Mouse (Mus musculus): Measurements from ENCODE around the gene Tiparp. TPM values are rescaled to one million over a fixed set of nuclear protein-coding genes. Genes with fewer than 3 reads are reported as not detected.

Gene Tiparp
- total RNA-seq (2021): 10 to 100 TPM in 1 of 2 experiments, 1 to 10 TPM in 1; 8.8 to 13.0 TPM
- long read RNA-seq, experiment 1: 0 reads
- long read RNA-seq, experiment 2, full-length matches to known transcripts: 1 of 1 reads
- long read RNA-seq, experiment 2, partial matches to known transcripts: 0 of 1 reads
- long read RNA-seq, experiment 2, other reads (novel, unspliced or antisense): 0 of 1 reads

DNA sequence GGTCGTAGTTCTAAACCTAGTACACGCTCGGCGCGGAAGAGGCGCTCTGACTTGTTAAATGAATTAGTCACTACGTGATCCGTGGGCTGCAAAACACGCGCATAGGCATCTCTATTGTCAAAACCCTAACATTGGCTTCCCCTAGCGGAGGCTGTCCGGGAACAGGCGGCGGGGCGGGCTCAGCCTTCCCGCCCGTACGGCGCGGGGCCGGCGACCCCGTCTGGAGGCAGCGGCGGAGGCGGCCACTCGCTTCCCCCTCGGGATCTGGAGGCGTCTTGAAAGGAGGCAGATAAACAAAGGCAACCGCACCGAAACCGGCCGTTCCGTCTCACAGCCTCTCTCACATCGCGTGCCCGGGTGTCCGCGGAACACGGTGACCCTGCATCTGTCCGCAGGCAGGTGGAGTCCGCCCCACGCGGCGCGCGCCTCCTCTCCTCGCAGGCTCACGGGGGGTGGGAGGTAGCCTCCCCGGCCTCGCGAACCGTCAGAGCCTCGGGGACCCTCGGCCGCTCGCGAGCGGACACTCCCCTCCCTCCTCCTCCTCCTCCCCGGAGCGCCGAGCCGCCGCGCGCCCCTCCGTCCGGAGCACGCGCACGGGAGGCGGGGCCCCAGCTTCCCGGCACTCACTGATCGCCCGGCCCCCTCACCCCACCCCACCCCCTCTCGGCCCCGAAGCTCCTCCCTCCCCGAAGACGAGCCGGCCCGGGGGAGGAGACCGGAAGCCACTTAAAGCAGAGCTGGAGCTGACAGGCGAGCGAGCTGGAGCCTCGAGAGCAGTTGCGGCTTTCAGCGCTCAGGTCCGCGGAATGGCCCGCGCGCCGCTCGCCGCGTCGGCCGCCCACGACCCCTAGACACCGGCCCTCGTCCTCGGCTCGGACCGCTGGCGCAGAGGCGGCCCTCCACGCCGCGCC is at the start of gene Tiparp:
Gene Tiparp, plus strand, starts transcription at position 720 of the 911 bp plus-strand sequence.
- peak; percentile 91 to 96 for DNase-seq

DNA sequence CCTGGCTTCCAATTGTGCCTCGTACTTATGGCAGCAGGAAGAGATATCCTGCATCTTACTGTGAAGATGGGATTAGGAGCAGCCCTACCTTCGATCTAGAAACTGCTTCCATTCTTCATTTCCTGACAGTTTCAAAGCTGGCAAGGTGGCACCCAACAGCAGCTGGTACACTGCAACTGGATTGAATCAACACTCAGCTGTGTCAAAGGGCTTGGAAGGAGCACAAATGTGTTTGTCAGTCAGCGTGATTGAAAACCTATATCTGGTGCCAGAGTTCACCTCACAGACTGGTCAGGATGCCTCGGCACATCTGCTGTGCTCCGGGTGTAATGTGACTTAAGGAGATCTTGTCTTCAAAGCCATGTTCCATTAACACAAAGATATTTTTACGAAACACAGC is 47.5 kb upstream of the Tiparp start:
- DNase-seq: no peak

DNA sequence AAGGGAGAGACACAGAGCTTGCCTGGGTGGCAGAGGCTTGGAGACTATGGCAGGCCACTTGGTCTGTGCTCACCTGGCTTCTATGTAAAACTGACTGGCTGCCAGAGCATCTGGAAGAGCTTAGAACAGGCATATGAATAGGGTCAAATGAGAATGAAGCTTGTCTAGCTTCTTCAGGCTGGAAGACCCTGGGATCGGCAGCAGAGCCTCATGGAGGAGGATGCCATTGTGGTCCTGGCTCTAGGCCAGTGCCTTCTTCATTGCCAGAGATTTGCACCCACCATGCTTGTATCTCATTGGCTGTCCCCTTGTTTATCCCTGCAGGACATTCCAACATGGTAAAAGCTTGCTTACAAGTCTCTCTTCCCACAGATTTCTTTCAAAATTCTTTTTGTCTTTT is 45.9 kb upstream of the Tiparp start:
- DNase-seq: no peak

DNA sequence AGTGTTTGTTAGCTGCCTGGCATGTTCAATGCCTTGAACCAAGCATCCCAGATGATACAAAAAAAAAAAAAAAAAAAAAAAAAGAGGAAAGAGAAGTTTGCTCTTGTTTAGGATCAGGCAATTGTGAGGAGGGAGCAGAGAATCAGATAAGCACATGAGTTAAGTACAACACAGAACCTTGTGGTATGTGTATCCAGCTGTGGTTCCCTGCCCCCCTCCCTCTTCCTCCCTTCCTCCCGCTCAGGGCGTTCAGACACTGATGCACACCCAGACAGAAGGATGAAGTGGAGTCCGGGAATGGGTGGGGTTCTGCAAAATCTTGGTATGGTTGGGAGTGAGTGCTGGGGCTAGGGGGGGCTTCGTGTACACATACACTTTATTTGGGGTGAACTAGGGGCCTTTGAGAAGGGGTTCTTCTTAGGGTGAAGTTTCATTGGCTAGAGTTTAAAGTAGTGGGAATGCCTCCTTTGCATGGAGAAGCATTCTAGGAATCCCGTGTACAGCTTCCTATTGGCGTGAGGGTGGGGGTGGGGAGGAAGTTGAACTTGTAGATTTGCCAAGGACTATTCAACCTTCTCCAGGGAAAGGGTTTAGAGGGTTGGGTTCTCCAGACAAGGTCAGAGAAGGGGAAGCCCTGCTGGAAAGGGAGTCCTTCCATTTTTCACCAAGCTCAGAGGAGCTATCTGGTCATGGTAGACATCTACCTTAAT is 45.4 kb upstream of the Tiparp start:
- DNase-seq: peak in 1 of 2 experiments; percentile 6

DNA sequence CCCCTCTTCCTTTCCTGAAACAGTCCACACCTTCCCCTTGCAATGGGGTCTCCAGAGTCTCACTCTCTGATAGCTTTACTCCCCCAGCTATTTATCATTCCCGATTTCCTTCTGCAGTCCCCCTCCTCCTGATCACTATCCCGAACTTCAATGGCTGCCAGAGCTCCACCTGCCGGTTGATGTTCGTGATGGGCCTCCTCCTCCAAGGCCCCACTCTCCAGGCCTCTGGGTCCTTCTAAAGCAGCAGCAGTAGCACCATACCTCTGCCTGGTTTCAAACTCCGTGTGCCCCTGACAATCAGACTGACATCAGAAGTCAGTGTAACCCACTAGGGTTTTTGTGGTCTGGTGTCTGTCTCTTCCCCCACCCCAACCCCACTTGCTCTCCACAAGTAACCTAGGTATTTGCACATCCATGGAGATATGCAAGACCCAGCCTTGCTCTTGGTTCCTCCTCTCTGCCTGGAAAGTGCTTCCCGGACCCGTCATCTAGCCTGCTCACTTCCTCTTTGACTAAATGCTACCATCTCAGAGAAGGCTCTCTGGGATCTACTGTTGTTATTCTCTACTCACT is 44.0 kb upstream of the Tiparp start:
- DNase-seq: no peak

DNA sequence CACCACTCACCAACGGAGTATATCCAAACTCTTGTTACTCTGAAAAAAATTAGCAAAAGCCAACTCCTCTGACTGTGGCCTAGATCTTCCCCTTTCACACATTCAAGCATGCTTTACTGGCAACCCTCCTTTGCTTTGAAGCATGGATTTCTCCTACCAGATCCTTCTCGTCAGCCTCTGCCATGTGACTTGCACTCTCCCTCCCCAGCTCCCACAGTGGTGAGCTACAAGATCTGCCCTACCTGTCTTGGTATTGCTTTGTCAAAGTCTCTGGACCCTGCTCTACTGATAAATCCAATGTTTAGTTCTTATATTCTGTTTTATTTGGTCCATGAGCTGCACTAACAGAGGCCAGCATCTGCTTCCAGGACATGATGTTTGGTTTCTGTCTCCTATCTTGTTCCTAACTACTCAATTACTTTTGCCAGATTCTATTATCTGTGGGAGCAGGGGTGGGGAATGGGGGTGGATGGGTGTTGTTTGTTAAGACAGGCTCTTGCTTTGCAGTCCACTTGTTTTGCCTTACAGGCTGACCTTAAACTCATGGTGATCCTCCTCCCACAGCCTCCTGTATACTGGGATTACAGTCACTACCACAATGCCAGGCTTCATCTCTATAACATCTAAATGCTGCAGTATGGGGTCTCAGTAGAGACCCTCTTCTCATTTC is 40.7 kb upstream of the Tiparp start:
- DNase-seq: peak; percentile 28 to 42

DNA sequence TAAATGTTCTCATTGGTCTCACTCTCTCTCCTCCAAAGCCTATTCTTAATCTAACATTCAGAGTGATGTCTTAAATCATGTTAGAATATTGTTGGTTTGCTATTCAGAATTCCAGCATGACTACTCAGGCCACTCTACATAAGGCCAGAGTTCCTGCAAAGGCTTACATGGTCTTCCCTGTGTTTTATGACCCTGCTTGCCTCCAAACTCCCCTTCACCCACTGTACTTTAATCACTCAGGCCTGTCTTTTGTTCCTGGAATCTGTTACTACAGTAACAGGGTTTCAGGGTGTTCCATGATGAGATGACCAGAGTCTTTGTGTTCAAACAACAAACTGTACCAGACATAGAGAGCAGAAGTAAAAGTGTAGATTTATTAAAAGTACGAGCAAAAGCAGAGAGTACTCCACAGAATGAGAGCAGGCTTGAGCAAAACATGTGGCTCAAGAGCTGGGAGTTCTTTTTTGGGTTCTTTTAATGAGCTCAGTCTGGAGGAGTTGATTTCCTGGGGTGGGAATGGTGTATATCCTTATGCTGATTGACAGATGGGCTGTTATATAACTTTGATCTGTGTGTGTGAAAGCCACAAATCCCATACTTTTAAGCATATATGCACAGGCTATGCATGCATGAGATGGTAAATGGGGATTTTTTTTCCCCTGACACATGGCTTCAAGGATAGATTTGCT is 39.5 kb upstream of the Tiparp start:
- DNase-seq: no peak

DNA sequence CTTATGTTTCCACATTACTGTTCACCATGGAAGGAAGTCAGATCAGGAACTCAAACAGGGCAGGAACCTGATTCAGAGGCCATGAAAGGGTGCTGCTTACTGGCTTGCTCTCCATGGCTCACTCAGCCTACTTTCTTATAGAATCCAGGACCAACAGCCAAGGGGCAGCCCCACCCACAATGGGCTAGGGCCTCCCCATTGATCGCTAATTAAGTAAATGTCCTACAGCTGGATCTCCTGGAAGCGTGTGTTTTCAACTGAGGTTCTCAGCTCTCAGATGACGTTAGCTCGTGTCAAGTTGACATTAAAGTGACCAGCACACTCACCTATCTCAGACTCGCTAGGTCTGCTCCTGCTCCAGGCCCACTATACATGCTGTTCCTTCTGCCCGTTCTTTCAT is 38.6 kb upstream of the Tiparp start:
- DNase-seq: no peak

DNA sequence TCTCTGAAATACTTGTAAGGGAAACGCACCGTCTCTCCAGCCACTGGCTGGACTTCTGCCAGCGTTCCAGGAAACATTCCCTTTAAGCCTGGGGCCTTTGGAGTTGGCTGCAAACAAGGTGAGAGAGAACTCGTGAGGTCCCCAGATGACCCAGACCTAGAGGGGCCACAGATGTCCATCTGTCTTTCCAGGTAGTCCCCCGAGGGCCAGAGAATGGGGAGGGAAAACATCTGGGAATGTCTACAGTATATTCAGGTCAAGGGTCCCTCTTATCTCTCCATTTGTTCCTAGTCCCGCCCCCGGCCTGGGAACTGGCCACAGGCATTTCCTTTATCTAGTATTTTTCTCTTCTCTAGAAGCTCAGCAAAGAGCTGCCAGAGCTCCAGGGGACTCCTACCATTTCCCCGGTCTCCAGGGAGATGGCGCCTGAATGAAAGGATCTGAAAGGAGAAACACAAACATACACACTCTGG is 33.9 kb upstream of the Tiparp start:
- DNase-seq: peak; percentile 79 to 81

DNA sequence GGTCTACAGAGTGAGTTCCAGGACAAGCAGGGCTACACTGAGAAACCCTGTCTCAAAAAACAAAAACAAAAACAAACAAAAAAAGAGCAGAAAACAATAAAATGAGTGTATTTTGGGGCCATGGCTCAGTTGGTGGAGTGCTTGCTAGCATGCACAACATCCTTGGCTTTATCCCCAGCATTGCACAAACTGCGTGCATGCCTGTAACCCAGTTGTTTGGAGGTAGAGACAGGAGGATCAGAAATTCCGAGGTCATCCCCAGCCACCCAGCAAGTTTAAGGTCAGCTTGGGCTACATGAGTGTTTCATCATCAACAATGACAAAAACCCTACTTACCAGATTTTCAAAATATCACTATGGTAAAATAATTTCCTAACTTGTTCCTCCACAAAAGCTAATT is 20.4 kb upstream of the Tiparp start:
- DNase-seq: no peak

DNA sequence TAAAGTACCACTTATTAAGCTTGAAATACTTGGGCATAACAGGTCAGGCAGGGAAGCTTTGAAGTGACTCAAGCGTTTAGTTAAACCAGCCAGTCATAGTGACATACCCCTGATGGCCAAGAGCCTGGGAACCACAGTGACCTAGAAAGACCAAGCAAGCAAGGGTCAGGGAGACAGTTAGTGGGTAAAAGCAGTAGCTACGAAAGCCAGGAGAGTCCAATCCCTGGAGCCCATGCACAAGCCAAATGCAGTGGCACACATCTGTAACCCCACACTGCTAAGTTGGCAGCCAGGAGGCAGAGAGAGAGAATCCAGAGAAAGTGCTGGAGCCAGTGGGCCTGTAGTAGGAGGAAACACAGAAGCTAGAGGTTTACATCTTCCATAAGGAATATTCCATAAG is 17.6 kb upstream of the Tiparp start:
- no peak for DNase-seq

DNA sequence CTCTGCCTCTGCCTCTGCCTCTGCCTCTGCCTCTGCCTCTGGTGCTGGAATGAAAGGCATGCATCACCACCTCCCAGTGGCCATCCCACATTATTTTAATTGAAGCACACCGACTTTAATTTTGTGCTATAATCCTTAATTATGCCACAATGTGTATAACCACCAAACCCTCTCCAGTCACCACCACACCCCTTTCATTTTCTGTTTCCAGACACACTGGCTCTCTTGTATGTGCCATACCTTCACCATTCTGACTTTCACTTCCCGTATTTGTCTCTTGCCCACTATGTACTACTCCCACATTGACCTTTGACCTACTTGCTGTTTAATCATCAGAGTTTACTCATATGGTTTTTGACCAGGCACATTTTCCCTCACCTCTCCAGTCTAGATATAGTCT is 12.5 kb upstream of the Tiparp start:
- DNase-seq: peak in 1 of 2 experiments; percentile 26

DNA sequence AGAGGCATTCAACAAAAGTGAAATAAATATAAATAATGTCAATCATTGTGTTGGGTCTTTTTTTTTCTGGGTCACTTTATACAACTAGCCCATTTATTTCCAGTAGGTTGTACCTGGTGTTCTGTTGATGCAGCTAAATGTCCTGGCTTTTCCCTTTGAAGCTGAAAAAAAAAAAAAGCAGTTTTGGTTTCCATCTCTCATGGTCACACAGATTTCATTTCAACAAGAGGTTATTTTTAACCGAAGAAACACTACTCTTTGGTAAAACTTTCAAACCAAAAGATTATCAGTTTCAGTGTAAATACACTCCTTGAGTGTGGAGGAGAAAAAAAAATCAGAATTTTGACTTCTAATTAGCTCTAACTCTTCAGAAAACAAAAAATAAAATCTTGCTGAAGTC is 11.7 kb upstream of the Tiparp start:
- no peak for DNase-seq

DNA sequence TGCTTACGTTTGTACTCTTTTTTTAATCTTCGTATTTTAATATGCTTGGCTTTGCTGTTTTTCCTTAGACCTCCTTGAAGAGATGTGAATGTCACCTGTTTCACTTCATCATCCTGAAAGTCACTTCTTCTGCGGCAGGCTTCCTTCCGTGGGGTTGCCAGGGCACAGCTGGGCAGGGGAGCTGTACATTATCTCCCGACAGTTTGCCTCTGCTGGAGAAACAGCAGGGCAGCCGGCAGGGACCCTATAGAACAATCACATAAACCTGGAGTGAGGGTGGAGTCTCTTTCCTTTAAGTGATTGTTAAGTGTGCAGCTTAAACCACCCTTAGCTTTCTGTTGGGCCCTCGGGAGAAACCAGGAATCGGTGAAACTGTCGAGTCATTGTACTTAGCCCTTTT is 11.1 kb upstream of the Tiparp start:
- no peak for DNase-seq

DNA sequence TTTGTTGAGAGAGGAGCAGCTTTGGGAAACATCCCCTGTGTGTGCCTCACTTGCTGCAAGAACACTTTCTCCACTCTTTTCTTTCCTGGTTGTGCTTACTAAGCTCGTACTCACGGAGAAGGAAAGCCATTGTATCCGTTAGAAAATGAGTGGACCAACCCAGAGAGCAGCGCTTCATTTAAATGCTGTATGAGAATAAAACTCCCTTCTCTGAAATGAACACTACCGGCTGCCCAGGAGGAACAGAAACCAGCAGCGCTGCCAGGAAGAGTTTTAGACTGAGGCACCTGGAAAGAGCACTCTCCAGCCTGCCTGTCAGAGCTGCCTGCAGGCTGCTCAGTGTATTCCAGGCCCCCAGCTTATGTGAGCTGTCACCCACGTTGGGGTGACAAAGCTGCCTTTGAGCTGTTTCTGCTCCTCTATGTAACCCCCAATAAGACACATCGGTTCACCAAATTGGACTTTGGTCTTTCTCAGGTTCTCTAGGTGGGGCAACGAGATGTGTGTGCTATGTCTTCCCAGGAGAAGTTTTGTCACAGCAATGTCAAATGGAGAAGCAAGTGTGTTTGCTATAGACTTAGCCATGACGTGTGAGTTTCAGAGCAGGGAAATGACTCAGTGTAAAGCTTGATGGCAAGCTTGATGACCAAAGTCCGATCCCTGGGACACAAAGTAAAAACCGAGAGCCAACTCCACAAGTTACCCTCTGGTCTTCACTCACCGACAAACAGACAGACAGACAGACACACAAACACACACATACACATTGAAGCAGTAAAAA is 10.3 kb upstream of the Tiparp start:
- DNase-seq: no peak

DNA sequence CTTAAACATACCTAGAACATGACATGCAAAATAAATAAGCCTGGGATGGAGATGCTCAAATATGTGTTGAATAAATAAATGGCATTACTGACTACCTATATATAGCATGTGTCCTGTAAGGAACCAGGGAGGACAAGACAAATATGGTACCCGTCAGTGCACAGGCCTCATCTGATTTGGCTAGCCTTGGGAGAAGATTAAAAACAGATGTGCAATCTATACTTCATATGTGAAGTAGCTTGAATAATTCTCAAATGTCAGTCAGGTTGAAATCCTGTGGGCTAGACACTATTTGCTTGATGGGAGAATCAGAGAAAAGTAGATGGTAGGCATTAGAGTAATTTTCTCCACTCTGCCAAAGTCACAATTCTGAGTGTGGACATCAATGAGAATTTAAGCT is 6.8 kb upstream of the Tiparp start:
- no peak for DNase-seq

DNA sequence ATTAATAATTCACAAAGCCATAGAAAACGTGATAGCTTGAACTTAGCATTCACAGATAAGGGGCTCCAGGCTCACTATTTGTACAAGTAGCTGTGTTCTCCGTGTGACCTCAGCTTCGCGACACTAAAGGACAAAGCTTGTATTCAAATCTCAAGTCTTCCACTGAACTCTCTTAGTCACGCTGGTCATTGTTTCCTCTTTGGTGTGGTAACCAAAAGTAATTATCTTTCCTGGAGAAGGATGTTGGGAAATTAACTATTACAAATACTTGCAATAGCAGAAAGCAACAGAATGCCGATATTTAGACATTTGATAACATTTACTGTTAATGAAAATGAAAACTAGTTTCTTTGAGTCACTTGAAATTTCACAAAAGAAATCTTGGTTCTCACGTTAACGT is 4.8 kb upstream of the Tiparp start:
- no peak for DNase-seq

DNA sequence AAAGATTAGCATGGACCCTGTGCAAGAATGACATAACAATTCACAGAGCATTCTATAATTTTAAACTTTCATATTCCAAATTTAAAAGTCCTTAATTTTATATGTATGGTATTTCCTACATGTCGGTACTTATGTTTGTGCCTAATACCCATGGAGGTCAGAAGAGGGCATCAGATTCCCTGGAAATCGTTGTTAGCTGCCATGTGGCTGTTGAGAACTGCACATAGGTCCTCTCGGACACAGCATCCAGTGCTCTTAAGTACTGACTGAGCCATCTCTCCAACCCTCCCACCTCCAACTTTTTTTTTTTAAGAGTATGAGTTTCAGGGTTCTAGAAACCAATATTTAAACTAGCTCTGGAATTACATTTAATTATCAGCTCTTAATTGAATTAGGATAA is 2.5 kb upstream of the Tiparp start:
- no peak for DNase-seq

DNA sequence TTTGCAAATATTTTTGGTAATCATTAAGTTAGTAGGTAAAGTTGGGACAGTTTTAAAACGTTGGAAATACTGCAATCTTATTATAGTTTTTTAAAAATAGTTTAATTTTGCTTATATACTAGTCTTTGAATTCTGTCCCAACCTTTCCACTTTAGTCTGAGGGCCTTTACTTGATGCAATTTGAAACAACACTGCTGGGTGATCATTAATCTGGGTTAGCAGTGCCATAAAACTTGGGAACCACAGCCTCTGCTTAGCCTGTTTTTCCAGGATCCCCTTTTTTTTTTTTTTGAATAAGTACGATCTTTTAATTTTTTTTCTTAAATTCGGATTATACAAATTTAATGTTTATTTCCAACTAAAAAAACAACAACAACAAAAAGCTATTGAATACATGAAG is 1.0 kb upstream of the Tiparp start:
- DNase-seq: no peak

DNA sequence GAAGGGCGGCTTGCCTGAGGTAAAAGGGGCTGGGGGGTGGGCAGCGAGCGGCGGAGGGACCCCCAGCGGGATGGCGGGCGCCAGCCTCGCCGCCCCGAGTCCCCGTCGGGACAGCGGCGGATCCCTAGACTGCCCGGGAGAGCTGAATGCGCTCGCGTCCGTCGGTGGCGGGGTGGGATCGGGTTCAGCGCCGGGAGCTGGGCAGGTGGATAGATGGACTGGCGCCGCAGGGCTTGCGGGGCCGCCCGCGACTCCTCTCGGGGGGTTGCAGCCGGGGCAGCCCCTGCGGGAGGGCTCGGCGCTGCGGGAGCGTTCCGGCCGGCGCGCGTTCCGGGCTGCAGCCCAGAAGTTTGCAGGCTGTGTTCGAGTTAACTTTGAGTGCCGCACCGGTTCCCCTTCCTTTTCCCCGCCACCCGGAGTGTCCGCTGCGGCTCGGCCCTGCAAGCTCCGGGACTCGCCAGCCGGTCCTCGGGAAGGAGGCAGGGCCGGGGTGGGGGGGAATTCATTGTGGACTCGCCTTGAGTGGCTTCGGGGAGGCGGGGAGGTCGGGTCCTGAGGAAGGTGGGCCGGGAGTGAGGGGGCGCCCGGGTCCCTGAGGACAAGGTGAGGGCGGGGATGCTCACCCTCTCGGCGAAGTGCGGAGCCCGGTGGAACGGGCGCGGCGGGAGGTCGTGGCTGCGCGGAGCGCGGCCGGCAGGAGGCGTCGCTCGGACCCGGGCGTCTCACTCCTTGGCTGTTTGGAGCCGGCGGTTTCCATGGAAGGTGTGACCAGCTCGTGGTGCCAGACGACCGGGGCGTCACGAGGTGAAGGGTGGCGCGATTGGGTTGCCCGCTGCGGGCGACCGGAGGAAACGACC is 632 bp downstream of the Tiparp start:
- peak; percentile 78 to 79 for DNase-seq
